ENCODE assay signal across 8 mouse cellular contexts in genomic region chr12:52097650-52098070, GRCm38 (mm10). TPM values are rescaled to one million over a fixed set of nuclear protein-coding genes. Genes with fewer than 3 reads are reported as not detected.
DNase-seq lines count a peak whose midpoint lies in the region; ATAC-seq lines count a peak whose summit lies in the region.

Nubpl (plus strand) TSS chr12:52097737.

- no peaks in the 10 kb centered on the region for H3K4me1 ChIP-seq in heart, embryonic 10.5 days
- H3K4me1 ChIP-seq in kidney, embryonic 15.5 days = no peaks in the 10 kb centered on the region

- peak within 1 kb of the TSS; percentile 94 for H3K4me3 ChIP-seq in heart, embryonic 10.5 days
- peak within 1 kb of the TSS; percentile 96 for H3K4me3 ChIP-seq in kidney, embryonic 15.5 days (replicated peaks)

- WGBS in heart, embryonic 10.5 days = under 1% methylated on average over 32 of the region's 32 CpGs
- under 1% methylated on average over 32 of the region's 32 CpGs for WGBS in kidney, embryonic 15.5 days

- H3K9me3 ChIP-seq in heart, embryonic 10.5 days = no peaks in the 10 kb centered on the region
- no peaks in the 10 kb centered on the region for H3K9me3 ChIP-seq in kidney, embryonic 15.5 days (replicated peaks)

- H3K9ac ChIP-seq in kidney, embryonic 15.5 days = peak within 1 kb of the TSS; percentile 88

- peak within 1 kb of the TSS; percentile 97 for H3K27ac ChIP-seq in heart, embryonic 10.5 days
- no peak within 1 kb of the TSS for H3K27ac ChIP-seq in kidney, embryonic 15.5 days

- H3K36me3 ChIP-seq in heart, embryonic 10.5 days = no peaks in the 10 kb centered on the region; the same call in 1 of the 2 replicates
- H3K36me3 ChIP-seq in kidney, embryonic 15.5 days = no peaks in the 10 kb centered on the region

- peak within 1 kb of the TSS; percentile 55 for H3K4me2 ChIP-seq in kidney, embryonic 15.5 days

- ATAC-seq in erythroblast, adult 5-6 weeks (replicated peaks; ENCODE audit: low FRiP score, poor library complexity, severe bottlenecking) = peak; percentile 84
- ATAC-seq in kidney, embryonic 15.5 days (replicated peaks; ENCODE audit: low FRiP score) = peak; percentile 96
- ATAC-seq in monocyte, adult 5-6 weeks (replicated peaks; ENCODE audit: insufficient number of reproducible peaks, low FRiP score, low TSS enrichment, poor library complexity, severe bottlenecking) = peak; percentile 93

- peak; percentile 97 for DNase-seq in B cell, adult 2 months
- DNase-seq in brain, adult 2 months (ENCODE audit: low read depth, low spot score) = peak; percentile 98
- peak; percentile 96 for DNase-seq in heart, embryonic 10.5 days (ENCODE audit: low spot score)
- peak; percentile 89 for DNase-seq in liver
- DNase-seq in spleen, postnatal 4 days (ENCODE audit: low spot score in 2 of 2) = peak; percentile 90 to 96

- no peaks in the 10 kb centered on the region for H3K27me3 ChIP-seq in heart, embryonic 10.5 days (ENCODE audit: insufficient read depth, poor library complexity, severe bottlenecking)
- H3K27me3 ChIP-seq in kidney, embryonic 15.5 days = no peaks in the 10 kb centered on the region

RNA-seq across cellular contexts. Expression of gene Nubpl, which starts in this region (rescaled TPM):
- total RNA-seq in erythroblast, adult 5-6 weeks (2015; ENCODE audit: low replicate concordance) = 1.5 TPM in 2 replicates
- total RNA-seq in erythroblast, adult 5-6 weeks (2017; ENCODE audit: low replicate concordance) = not detected in 2 replicates
- 11.4 and 13.6 TPM in 2 replicates for polyA plus RNA-seq in heart, embryonic 10.5 days (2016; fragmentation: Nextera tagmentation; extraction: Ambion mirVana)
- polyA plus RNA-seq in kidney, embryonic 15.5 days (2015; fragmentation: Nextera tagmentation; extraction: Ambion mirVana) = 14.6 and 15.7 TPM in 2 replicates
- 0.85 to 4.8 TPM (median 0.95 TPM) in 3 replicates for total RNA-seq in monocyte, adult 5-6 weeks (2017)
